Mouse (Mus musculus) midbrain, embryonic 10.5 days (tissue): ENCODE results near the gene Zfpl1. TPM values are rescaled to one million over a fixed set of nuclear protein-coding genes. Genes with fewer than 3 reads are reported as not detected.

Experiments used
- DNase-seq: peaks from one replicate; pipeline ENCODE4 v3.0.0-alpha.2; 2017; ENCODE audit warnings: low spot score
- H3K27ac ChIP-seq: fragments of 300-500 bp; sonication (generic); replicated peaks from 2 replicates; pipeline ENCODE4 v1.5.1; 2016; ENCODE audit warnings: mild to moderate bottlenecking
- H3K27me3 ChIP-seq: fragments of 300-500 bp; sonication (generic); 2 replicates; pipeline ENCODE4 v1.6.1; 2016; ENCODE audit warnings: low read depth, mild to moderate bottlenecking; ENCODE audit not compliant: poor library complexity, severe bottlenecking
- H3K36me3 ChIP-seq: fragments of 300-500 bp; sonication (generic); 2 replicates; pipeline ENCODE4 v1.6.1; 2016; ENCODE audit warnings: mild to moderate bottlenecking, moderate library complexity
- H3K4me1 ChIP-seq: fragments of 300-500 bp; sonication (generic); 2 replicates; pipeline ENCODE4 v1.6.1; 2016
- H3K4me3 ChIP-seq: fragments of 300-500 bp; sonication (generic); 2 replicates; pipeline ENCODE4 v1.5.1; 2016; ENCODE audit warnings: mild to moderate bottlenecking, moderate library complexity
- H3K9me3 ChIP-seq: fragments of 300-500 bp; sonication (generic); replicated peaks from 2 replicates; pipeline ENCODE4 v1.6.1; 2016; ENCODE audit warnings: mild to moderate bottlenecking
- WGBS: fragments of 180-500 bp; shearing (Covaris S2); methylation state at CpG from one replicate; pipeline ENCODE4 v1.1.7; 2016; 5-methylcytosine and 5-hydroxymethylcytosine counted together
- polyA plus RNA-seq: library from polyadenylated mRNA; unstranded; fragments of >200 nt; fragmentation: Nextera tagmentation; extraction: Ambion mirVana; gene quantifications from 2 replicates; pipeline ENCODE4 v1.2.1, GENCODE M21; 2016

Gene Zfpl1
- polyA plus RNA-seq, 1 experiment from 2014 or later: 76.1 TPM

- H3K36me3 ChIP-seq: peaks cover 33% of the 10 kb centered on the region
- no peaks in the 10 kb centered on the region for H3K9me3 ChIP-seq
- 93% methylated on average over 6 of the region's 6 CpGs for WGBS
- no peak for DNase-seq
- peaks cover 60% of the 10 kb centered on the region for H3K4me1 ChIP-seq
- H3K27ac ChIP-seq: no peak overlapping the region
- H3K4me3 ChIP-seq: peak overlapping the region; percentile 83; the same call in 1 of the 2 replicates
- H3K27me3 ChIP-seq: no peaks in the 10 kb centered on the region
Measured at GRCm38 (mm10) chr19:6063081-6063480, 21.7 kb downstream of the Zfpl1 start.

DNA sequence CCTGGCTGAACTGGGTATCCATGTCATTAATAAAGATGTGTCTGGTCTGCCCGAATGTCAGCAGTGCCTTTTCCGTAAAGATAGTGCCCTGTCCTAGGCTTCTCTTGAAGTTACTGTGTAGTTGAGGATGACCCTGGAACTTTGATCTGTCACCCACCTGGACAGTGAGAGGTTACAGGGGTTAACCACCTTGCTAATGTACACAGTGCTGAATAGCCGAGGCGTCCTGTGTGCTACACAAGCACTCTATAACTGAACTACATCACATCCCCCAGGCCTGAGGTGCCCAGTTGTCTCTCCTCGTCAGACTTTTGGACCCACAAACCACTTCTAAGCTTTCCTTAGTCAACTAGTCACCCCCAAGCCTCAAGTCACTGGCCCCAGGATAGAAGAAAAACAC is 22.3 kb downstream of the Zfpl1 start:
- Histone ChIP-seq H3K9me3 (no peaks in the 10 kb centered on the region), H3K4me1 (peaks cover 53% of the 10 kb centered on the region), H3K4me3 (peak overlapping the region; percentile 83), H3K36me3 (peaks cover 33% of the 10 kb centered on the region), H3K27ac (peak overlapping the region; percentile 92), H3K27me3 (no peaks in the 10 kb centered on the region)
- WGBS: 80% methylated on average over 5 of the region's 5 CpGs
- DNase-seq: no peak

DNA sequence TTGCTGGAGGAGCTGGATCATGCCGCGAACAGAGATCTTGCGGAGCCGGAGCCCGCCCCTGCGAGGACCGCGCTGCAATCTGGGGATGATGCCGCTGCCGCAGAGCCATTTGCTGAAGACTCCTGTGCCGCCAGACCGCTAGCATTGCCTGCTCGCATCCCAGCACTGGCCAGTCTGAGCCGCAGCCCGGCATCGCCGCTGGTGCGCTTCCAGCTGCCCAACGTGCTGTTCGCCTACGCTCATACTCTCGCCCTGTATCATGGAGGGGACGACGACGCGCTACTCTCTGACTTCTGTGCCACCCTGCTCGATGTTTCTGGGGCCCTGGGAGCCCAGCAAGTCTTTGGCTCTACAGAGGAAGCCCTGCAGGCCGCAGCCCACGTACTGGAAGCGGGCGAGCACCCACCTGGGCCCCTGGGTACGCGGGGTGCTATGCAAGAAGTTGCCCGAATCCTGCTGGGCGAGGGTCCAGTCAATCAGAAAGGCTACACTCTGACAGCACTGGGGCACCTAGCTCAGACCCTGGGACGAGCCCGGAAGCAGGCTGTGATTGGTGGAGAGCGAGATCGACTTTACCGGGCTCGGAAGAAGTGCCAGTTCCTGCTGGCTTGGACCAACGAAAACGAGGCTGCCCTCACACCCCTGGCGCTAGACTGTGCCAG is 23.0 kb downstream of the Zfpl1 start:
- H3K27ac ChIP-seq: peak overlapping the region; percentile 92
- H3K36me3 ChIP-seq: peaks cover 33% of the 10 kb centered on the region
- H3K4me1 ChIP-seq: peaks cover 49% of the 10 kb centered on the region
- peak; percentile 47 for DNase-seq
- H3K9me3 ChIP-seq: no peaks in the 10 kb centered on the region
- 3% methylated on average over 44 of the region's 44 CpGs for WGBS
- H3K27me3 ChIP-seq: no peaks in the 10 kb centered on the region
- H3K4me3 ChIP-seq: peak overlapping the region; percentile 83

DNA sequence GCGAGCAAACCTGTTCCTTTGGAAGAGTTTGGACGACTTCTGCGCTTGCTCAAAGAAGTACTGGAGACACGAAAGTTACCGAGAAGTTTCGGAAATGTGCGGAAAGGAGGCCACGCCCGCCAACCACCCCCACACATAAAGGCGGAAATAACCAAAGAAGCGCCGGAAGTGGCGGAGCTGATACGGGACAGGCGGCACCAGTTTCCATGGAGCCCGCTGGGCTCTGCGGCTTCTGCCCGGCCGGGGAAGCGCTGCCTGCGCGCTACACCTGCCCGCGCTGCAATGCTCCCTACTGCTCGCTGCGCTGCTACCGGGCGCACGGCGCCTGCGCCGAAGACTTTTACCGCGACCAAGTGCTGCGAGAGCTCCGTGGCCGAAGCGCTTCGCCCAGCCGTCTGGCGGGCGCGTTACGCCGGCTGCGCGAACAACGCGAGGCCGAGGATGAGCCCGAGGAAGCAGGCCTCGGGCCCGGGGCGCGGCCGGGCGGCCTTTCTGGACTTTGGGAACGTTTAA is 23.7 kb downstream of the Zfpl1 start, which contains the start of gene Znhit2:
Znhit2 (plus strand) TSS at position 172 of the 513 bp plus-strand sequence.
- peak; percentile 91 for DNase-seq
- Histone ChIP-seq H3K4me1 (peaks cover 49% of the 10 kb centered on the region), H3K36me3 (peaks cover 35% of the 10 kb centered on the region), H3K4me3 (peak within 1 kb of the TSS; percentile 83), H3K9me3 (no peaks in the 10 kb centered on the region), H3K27me3 (no peaks in the 10 kb centered on the region), H3K27ac (peak within 1 kb of the TSS; percentile 92)
- under 1% methylated on average over 58 of the region's 58 CpGs for WGBS

- WGBS: 88% methylated on average over 5 of the region's 5 CpGs
- Histone ChIP-seq H3K36me3 (peaks cover 54% of the 10 kb centered on the region), H3K9me3 (no peaks in the 10 kb centered on the region), H3K27me3 (no peaks in the 10 kb centered on the region), H3K4me3 (peak overlapping the region; percentile 92), H3K4me1 (peaks cover 49% of the 10 kb centered on the region), H3K27ac (no peak overlapping the region)
- no peak for DNase-seq
Measured at GRCm38 (mm10) chr19:6058966-6059365, 25.8 kb downstream of the Zfpl1 start.

- Histone ChIP-seq H3K4me1 (peaks cover 49% of the 10 kb centered on the region), H3K36me3 (peaks cover 58% of the 10 kb centered on the region), H3K4me3 (peak overlapping the region; percentile 92), H3K9me3 (no peaks in the 10 kb centered on the region), H3K27me3 (no peaks in the 10 kb centered on the region), H3K27ac (peak overlapping the region; percentile 96)
- DNase-seq: no peak
- WGBS: 40% methylated on average over 5 of the region's 5 CpGs
Measured at GRCm38 (mm10) chr19:6058513-6058912, 26.2 kb downstream of the Zfpl1 start.

DNA sequence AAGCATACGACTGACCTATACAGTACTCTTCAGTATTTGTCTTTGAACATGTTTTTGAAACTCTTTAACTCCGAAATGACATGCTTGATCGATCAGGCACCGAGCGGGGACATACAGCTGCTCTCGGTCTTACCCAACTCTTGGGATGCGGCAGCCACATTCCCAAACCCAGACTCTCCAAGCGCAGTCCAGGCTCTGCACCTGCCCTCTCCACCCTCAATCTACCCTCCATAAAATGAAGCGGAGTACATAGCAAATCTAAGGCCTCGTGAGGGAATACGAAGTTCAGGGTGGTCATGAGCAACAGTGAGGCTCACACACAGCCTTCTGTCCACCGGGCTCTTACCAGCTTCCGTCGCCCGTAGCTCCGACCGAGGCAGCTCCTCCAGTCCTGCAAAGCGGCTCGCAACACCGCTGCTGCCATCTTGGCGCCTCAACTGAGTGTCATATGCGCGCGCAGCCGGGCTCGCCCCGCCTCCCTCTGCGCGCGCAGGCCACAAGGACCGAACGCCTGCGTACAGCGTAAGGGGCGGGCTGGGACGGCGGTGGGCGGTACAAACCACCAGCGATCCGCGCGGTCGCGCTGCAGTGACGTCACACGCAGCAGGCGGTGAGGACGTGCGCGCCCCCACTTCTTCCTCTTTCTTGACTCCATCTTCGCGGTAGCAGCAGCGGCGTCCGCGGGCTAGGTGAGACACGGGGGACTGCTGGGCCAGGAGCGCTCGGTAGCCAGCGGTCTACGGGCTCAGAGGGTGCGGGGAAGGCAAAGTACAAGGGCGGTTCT is 27.3 kb downstream of the Zfpl1 start, which contains the start of the genes Mrpl49 and Fau:
Mrpl49 (minus strand) TSS at position 473 of the 784 bp plus-strand sequence.
Fau (plus strand) TSS at position 532 of the 784 bp plus-strand sequence.
- Histone ChIP-seq H3K9me3 (no peaks in the 10 kb centered on the region), H3K36me3 (peaks cover 58% of the 10 kb centered on the region), H3K27ac (peak within 1 kb of the TSS; percentile 96), H3K4me3 (peak within 1 kb of the TSS; percentile 92), H3K4me1 (peaks cover 38% of the 10 kb centered on the region), H3K27me3 (no peaks in the 10 kb centered on the region)
- DNase-seq: peak; percentile 98
- under 1% methylated on average over 63 of the region's 63 CpGs for WGBS

DNA sequence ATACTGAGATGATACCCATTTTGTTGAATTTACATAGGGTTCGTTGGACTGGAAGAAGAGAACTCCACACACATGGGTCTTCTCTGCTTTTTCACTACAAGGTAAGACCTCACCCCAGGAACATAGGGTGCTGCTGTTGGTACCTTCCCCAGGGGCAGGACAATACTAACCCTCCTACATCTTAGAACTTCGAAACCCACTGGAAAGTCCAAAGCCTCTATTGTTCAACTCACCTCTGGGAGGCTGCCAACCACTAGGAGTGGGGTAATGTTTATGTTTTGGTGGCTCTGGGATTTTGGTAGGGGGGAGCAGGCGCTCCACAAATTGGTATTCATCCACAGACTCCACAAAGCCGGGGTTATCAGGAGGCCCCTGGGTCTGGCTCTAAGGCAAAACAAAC is 28.1 kb downstream of the Zfpl1 start:
- peak overlapping the region; percentile 96; the same call in 1 of the 2 replicates for H3K27ac ChIP-seq
- H3K27me3 ChIP-seq: no peaks in the 10 kb centered on the region

GRCm38 (mm10) chr19:6054296-6054695 is 30.5 kb downstream of the Zfpl1 start:
- 91% methylated on average over 5 of the region's 5 CpGs for WGBS
- Histone ChIP-seq H3K27ac (no peak overlapping the region), H3K27me3 (no peaks in the 10 kb centered on the region), H3K4me1 (peaks cover 20% of the 10 kb centered on the region), H3K9me3 (no peaks in the 10 kb centered on the region), H3K4me3 (no peak overlapping the region), H3K36me3 (peaks cover 77% of the 10 kb centered on the region)
- DNase-seq: no peak

More for the DNA sequence above, 28.1 kb downstream of the Zfpl1 start:
- WGBS: 65% methylated on average over 4 of the region's 4 CpGs
- Histone ChIP-seq H3K9me3 (no peaks in the 10 kb centered on the region), H3K4me1 (peaks cover 30% of the 10 kb centered on the region), H3K4me3 (peak overlapping the region; percentile 92), H3K36me3 (peaks cover 64% of the 10 kb centered on the region)
- DNase-seq: no peak

GRCm38 (mm10) chr19:6052516-6052915 is 32.2 kb downstream of the Zfpl1 start:
- no peak overlapping the region for H3K27ac ChIP-seq
- 88% methylated on average over 7 of the region's 7 CpGs for WGBS
- no peaks in the 10 kb centered on the region for H3K27me3 ChIP-seq
- H3K9me3 ChIP-seq: no peaks in the 10 kb centered on the region
- H3K36me3 ChIP-seq: peaks cover 83% of the 10 kb centered on the region
- H3K4me3 ChIP-seq: peak overlapping the region; percentile 8; the same call in 1 of the 2 replicates
- peaks cover 20% of the 10 kb centered on the region for H3K4me1 ChIP-seq
- DNase-seq: no peak

- H3K4me3 ChIP-seq: peak overlapping the region; percentile 97
- H3K36me3 ChIP-seq: peaks cover 66% of the 10 kb centered on the region
- 91% methylated on average over 11 of the region's 11 CpGs for WGBS
Measured at GRCm38 (mm10) chr19:6048681-6049410, 35.9 kb downstream of the Zfpl1 start.

GRCm38 (mm10) chr19:6047899-6048166 is 36.9 kb downstream of the Zfpl1 start:
- WGBS: 89% methylated on average over 8 of the region's 8 CpGs
- DNase-seq: no peak
- Histone ChIP-seq H3K4me1 (peaks cover 23% of the 10 kb centered on the region), H3K36me3 (peaks cover 56% of the 10 kb centered on the region), H3K27me3 (no peaks in the 10 kb centered on the region), H3K4me3 (peak overlapping the region; percentile 97), H3K27ac (no peak overlapping the region), H3K9me3 (no peaks in the 10 kb centered on the region)

More at GRCm38 (mm10) chr19:6048681-6049410, 35.9 kb downstream of the Zfpl1 start:
- H3K27me3 ChIP-seq: no peaks in the 10 kb centered on the region
- H3K9me3 ChIP-seq: no peaks in the 10 kb centered on the region
- DNase-seq: no peak
- peaks cover 23% of the 10 kb centered on the region for H3K4me1 ChIP-seq
- H3K27ac ChIP-seq: no peak overlapping the region
